Mouse (Mus musculus) bone marrow macrophage, adult 2 months (primary cell): ENCODE results near the gene Kcnip1.

Experiments used
- CTCF ChIP-seq: IDR thresholded peaks from 2 replicates; pipeline ENCODE4 v1.5.1; 2012; ENCODE audit warnings: low read depth, mild to moderate bottlenecking, low read length, moderate library complexity
- POLR2A ChIP-seq: IDR thresholded peaks from 2 replicates; pipeline ENCODE4 v1.6.1; 2012; ENCODE audit warnings: mild to moderate bottlenecking, low read depth, low read length, borderline replicate concordance

DNA sequence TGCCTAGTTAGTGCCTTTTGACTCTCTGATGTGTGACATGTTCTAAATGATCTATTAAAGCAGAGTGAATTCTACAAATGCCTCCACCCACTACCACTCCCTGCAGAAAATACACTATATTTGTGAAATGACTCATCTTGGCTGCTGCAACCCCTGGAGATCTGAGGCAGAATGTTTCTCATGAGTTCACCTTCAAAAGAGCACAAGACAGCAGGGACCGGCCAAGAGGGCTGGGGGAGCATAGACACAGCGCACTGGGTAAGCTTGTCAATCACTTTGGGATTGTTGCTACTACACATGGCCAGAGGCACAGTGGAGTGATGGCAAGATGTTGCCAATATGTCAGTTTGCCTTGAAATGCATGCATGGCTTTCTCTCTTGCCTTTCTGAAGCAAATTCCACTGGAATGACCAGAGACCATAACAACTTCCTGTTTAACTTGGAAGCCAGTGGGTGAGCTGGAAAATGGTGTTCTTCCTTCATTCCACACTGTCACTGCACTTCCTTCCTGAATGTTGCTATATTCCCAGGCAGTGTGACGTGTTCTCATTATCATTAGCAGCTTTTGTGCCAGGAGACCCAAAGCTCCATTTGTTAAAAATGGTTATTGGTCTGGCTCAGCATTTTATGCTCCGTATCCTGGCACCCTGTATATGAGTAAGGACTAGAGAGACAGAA lies 131.9 kb downstream of the Kcnip1 start:
- TF ChIP-seq POLR2A (no peak), CTCF (no peak)
